Mouse (Mus musculus): ENCODE results near the gene Mtmr12. TPM values are rescaled to one million over a fixed set of nuclear protein-coding genes. Genes with fewer than 3 reads are reported as not detected.

Gene Mtmr12
- total and polyA plus RNA-seq, 2 experiments from 2014 or later = 5.5 to 13.1 TPM

- no peaks in the 10 kb centered on the region for H3K27me3 ChIP-seq (ENCODE audit: insufficient read depth, low read length)
- peaks cover 4% of the 10 kb centered on the region; the same call in 1 of the 2 replicates for H3K4me1 ChIP-seq (ENCODE audit: insufficient read depth)
- no peak for TF ChIP-seq CTCF (IDR thresholded peaks at IDR 0.05; ENCODE audit: low read depth)
- ATAC-seq = no peak
- no peak overlapping the region for H3K4me3 ChIP-seq (ENCODE audit: low read depth, low read length)
- no peak overlapping the region for H3K27ac ChIP-seq (ENCODE audit: low read depth, low read length)
- H3K4me2 ChIP-seq (ENCODE audit: low read depth) = no peak overlapping the region
- H3K36me3 ChIP-seq (ENCODE audit: insufficient read depth) = no peaks in the 10 kb centered on the region
- H3K9me3 ChIP-seq (ENCODE audit: low read length) = no peaks in the 10 kb centered on the region
- WGBS = 95% methylated on average over 11 of the region's 11 CpGs
- DNase-seq = no peak
- no peak overlapping the region for H3K9ac ChIP-seq
These were observed 14.0 kb downstream of the Mtmr12 start for GRCm38 (mm10) chr15:12218583-12219382.

DNA sequence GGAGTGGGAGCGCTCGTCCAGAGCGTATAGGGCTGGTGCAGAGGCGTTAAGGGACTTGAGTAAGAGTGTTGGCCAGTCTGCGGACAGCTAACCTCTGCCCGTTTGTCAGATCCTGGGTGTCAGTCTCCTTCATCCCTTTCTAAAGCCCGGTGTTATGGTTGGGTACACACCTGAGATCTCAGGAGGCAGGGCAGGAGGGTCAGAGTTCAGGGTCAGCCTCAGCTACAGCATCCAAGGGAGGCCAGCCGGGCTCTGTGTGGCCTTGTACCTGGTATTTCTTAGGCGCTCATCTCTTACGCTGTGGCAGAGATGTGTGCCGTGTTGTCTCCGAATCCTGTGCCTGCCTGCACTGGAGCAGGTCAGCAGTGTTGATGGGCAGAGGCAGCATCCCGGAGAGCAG is 16.3 kb downstream of the Mtmr12 start:
- ATAC-seq (no peak), DNase-seq (no peak)
- 91% methylated on average over 13 of the region's 13 CpGs for WGBS

DNA sequence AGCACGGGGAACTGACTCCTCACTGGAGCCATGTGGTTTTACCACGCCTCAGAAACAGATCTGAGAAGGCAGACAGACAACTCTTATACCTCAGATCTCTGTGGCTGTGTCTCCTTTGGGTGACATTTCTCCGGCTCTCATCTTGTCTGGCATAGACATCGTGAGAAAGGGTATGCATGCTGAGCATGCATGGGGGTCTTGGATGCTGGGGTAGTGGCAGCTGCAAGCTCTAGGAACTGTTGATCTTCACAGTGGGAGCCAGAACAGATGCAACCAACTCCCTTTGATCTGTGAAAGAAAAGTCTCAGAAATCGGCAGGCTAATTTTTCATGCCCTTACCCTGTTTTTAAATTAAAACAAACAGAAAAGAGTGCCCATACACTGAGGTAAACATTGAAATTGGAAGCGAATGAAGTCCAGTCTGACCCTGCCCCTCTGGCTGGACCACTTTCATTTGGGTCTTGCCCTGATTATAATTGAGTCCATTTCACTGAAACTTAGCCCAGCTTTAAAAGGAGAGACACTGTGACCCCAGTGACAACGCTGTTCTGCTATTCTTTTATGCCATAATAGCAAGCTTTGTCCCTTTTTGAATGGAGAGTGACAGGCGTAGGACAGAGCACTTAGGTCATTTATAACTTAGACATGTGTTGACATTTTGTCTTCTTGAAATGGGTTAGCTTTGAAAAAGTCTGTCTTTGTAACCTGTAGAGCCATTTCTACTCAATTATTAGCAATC is 17.9 kb downstream of the Mtmr12 start:
- 15% methylated on average over 8 of the region's 8 CpGs for WGBS
- ATAC-seq (peak; percentile 64), DNase-seq (no peak)
- Histone ChIP-seq H3K4me2 (ENCODE audit: low read depth) (no peak overlapping the region), H3K9me3 (ENCODE audit: low read length) (no peaks in the 10 kb centered on the region), H3K4me3 (ENCODE audit: low read depth, low read length) (no peak overlapping the region), H3K27ac (ENCODE audit: low read depth, low read length) (no peak overlapping the region), H3K27me3 (ENCODE audit: insufficient read depth, low read length) (no peaks in the 10 kb centered on the region), H3K9ac (no peak overlapping the region), H3K36me3 (ENCODE audit: insufficient read depth) (no peaks in the 10 kb centered on the region), H3K4me1 (ENCODE audit: insufficient read depth) (peaks cover 4% of the 10 kb centered on the region; the same call in 1 of the 2 replicates)
- TF ChIP-seq CTCF (IDR thresholded peaks at IDR 0.05; ENCODE audit: low read depth) = no peak

More for the DNA sequence above, 16.3 kb downstream of the Mtmr12 start:
- Histone ChIP-seq H3K27me3 (ENCODE audit: insufficient read depth, low read length) (no peaks in the 10 kb centered on the region), H3K36me3 (ENCODE audit: insufficient read depth) (no peaks in the 10 kb centered on the region), H3K4me3 (ENCODE audit: low read depth, low read length) (no peak overlapping the region), H3K9ac (no peak overlapping the region), H3K4me2 (ENCODE audit: low read depth) (no peak overlapping the region), H3K4me1 (ENCODE audit: insufficient read depth) (peaks cover 4% of the 10 kb centered on the region; the same call in 1 of the 2 replicates), H3K9me3 (ENCODE audit: low read length) (no peaks in the 10 kb centered on the region), H3K27ac (ENCODE audit: low read depth, low read length) (no peak overlapping the region)
- TF ChIP-seq CTCF (IDR thresholded peaks at IDR 0.05; ENCODE audit: low read depth) = no peak

GRCm38 (mm10) chr15:12223393-12223792 is 18.6 kb downstream of the Mtmr12 start:
- ATAC-seq = no peak
- 64% methylated on average over 6 of the region's 6 CpGs for WGBS

DNA sequence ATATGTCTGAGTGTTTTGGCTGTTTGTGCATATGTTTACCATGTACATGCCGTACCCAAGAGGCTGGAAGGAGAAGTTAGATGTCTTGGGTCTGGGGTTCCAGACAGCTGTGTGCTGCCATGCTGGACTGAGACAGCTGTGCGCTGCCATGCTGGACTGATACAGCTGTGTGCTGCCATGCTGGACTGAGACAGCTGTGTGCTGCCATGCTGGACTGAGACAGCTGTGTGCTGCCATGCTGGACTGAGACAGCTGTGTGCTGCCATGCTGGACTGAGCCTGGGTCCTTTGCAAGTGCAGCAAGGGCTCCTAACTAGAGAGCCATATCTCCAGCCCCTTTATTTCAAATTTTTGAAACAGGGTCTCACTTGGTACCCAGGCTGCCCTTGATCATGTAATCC is 19.4 kb downstream of the Mtmr12 start:
- TF ChIP-seq CTCF (IDR thresholded peaks at IDR 0.05; ENCODE audit: low read depth) = no peak
- Histone ChIP-seq H3K27ac (ENCODE audit: low read depth, low read length) (no peak overlapping the region), H3K9ac (no peak overlapping the region), H3K9me3 (ENCODE audit: low read length) (no peaks in the 10 kb centered on the region), H3K4me2 (ENCODE audit: low read depth) (no peak overlapping the region), H3K4me3 (ENCODE audit: low read depth, low read length) (no peak overlapping the region), H3K27me3 (ENCODE audit: insufficient read depth, low read length) (no peaks in the 10 kb centered on the region), H3K4me1 (ENCODE audit: insufficient read depth) (peaks cover 4% of the 10 kb centered on the region; the same call in 1 of the 2 replicates), H3K36me3 (ENCODE audit: insufficient read depth) (no peaks in the 10 kb centered on the region)
- no peak for DNase-seq
- ATAC-seq = no peak
- 95% methylated on average over 2 of the region's 2 CpGs for WGBS

More at GRCm38 (mm10) chr15:12223393-12223792, 18.6 kb downstream of the Mtmr12 start:
- H3K4me2 ChIP-seq (ENCODE audit: low read depth) = no peak overlapping the region
- H3K36me3 ChIP-seq (ENCODE audit: insufficient read depth) = no peaks in the 10 kb centered on the region
- H3K4me3 ChIP-seq (ENCODE audit: low read depth, low read length) = no peak overlapping the region
- H3K27ac ChIP-seq (ENCODE audit: low read depth, low read length) = no peak overlapping the region
- H3K9ac ChIP-seq = no peak overlapping the region
- no peaks in the 10 kb centered on the region for H3K9me3 ChIP-seq (ENCODE audit: low read length)
- DNase-seq = no peak
- TF ChIP-seq CTCF (IDR thresholded peaks at IDR 0.05; ENCODE audit: low read depth) = no peak
- no peaks in the 10 kb centered on the region for H3K27me3 ChIP-seq (ENCODE audit: insufficient read depth, low read length)
- H3K4me1 ChIP-seq (ENCODE audit: insufficient read depth) = peaks cover 4% of the 10 kb centered on the region; the same call in 1 of the 2 replicates

GRCm38 (mm10) chr15:12225062-12225461 is 20.2 kb downstream of the Mtmr12 start:
- 76% methylated on average over 4 of the region's 4 CpGs for WGBS
- ATAC-seq = no peak
- Histone ChIP-seq H3K4me3 (ENCODE audit: low read depth, low read length) (no peak overlapping the region), H3K4me1 (ENCODE audit: insufficient read depth) (peaks cover 4% of the 10 kb centered on the region; the same call in 1 of the 2 replicates), H3K27ac (ENCODE audit: low read depth, low read length) (no peak overlapping the region), H3K27me3 (ENCODE audit: insufficient read depth, low read length) (no peaks in the 10 kb centered on the region), H3K9ac (no peak overlapping the region), H3K4me2 (ENCODE audit: low read depth) (no peak overlapping the region), H3K9me3 (ENCODE audit: low read length) (no peaks in the 10 kb centered on the region), H3K36me3 (ENCODE audit: insufficient read depth) (no peaks in the 10 kb centered on the region)
- no peak for DNase-seq
- no peak for TF ChIP-seq CTCF (IDR thresholded peaks at IDR 0.05; ENCODE audit: low read depth)

DNA sequence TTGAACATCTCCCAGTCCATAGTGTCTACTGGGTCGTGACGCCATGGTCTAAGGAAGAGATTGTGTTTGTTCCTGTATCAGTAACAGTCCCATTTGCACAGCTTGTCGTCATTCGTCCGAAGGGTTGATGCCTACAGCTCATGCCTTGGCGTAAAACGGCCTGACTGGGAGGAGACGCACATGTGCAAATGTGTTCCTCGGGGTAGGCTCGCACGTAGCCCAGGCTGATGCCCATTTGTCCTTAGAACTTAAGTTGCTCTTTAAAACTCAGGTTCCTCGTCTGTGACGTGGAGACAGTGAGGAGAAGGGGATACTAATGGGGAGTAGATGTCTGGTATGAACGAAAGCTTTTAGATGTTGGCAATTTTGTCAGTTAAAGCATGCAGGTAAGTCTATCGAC is 22.1 kb downstream of the Mtmr12 start:
- Histone ChIP-seq H3K36me3 (ENCODE audit: insufficient read depth) (peaks cover 5% of the 10 kb centered on the region; the same call in 1 of the 2 replicates), H3K4me3 (ENCODE audit: low read depth, low read length) (no peak overlapping the region), H3K9ac (no peak overlapping the region), H3K27me3 (ENCODE audit: insufficient read depth, low read length) (no peaks in the 10 kb centered on the region), H3K27ac (ENCODE audit: low read depth, low read length) (no peak overlapping the region), H3K9me3 (ENCODE audit: low read length) (no peaks in the 10 kb centered on the region), H3K4me2 (ENCODE audit: low read depth) (no peak overlapping the region), H3K4me1 (ENCODE audit: insufficient read depth) (peaks cover 4% of the 10 kb centered on the region; the same call in 1 of the 2 replicates)
- ATAC-seq = no peak
- no peak for DNase-seq
- WGBS = 97% methylated on average over 15 of the region's 15 CpGs
- TF ChIP-seq CTCF (IDR thresholded peaks at IDR 0.05; ENCODE audit: low read depth) = no peak
